Mouse (Mus musculus) limb, embryonic 15.5 days (tissue): Measurements from ENCODE around the gene Cdr2. TPM values are rescaled to one million over a fixed set of nuclear protein-coding genes. Genes with fewer than 3 reads are reported as not detected.
"Not testable (repeated sequence)": the region's sequence is repeated elsewhere in the genome, so short reads cannot be mapped to it uniquely, and the experiment has no call there.

Experiments used
- ATAC-seq: fragments of 200-750 bp; cut with Nextera tagmentation; 2 replicates; pipeline ENCODE4 v1.8.0; 2017; ENCODE audit warnings: low read depth, moderate TSS enrichment; ENCODE audit not compliant: insufficient number of reproducible peaks, low FRiP score, low TSS enrichment
- H3K27ac ChIP-seq: fragments of 300-500 bp; sonication (generic); 2 replicates; pipeline ENCODE4 v1.5.1; 2015; ENCODE audit warnings: moderate library complexity, mild to moderate bottlenecking, inconsistent platforms
- H3K27me3 ChIP-seq: fragments of 300-500 bp; sonication (generic); 2 replicates; pipeline ENCODE4 v1.6.1; 2015; ENCODE audit warnings: inconsistent platforms
- H3K36me3 ChIP-seq: fragments of 300-500 bp; sonication (generic); 2 replicates; pipeline ENCODE4 v1.6.1; 2015; ENCODE audit warnings: inconsistent platforms
- H3K4me1 ChIP-seq: fragments of 300-500 bp; sonication (generic); 2 replicates; pipeline ENCODE4 v1.6.1; 2015; ENCODE audit warnings: inconsistent platforms
- H3K4me2 ChIP-seq: fragments of 300-500 bp; sonication (generic); 2 replicates; pipeline ENCODE4 v1.6.1; 2015; ENCODE audit warnings: mild to moderate bottlenecking, inconsistent platforms
- H3K4me3 ChIP-seq: fragments of 300-500 bp; sonication (generic); 2 replicates; pipeline ENCODE4 v1.5.1; 2015; ENCODE audit warnings: mild to moderate bottlenecking, inconsistent platforms
- H3K9ac ChIP-seq: fragments of 300-500 bp; sonication (generic); 2 replicates; pipeline ENCODE4 v1.6.1; 2015; ENCODE audit warnings: inconsistent platforms
- H3K9me3 ChIP-seq: fragments of 300-500 bp; sonication (generic); 2 replicates; pipeline ENCODE4 v1.6.1; 2016; ENCODE audit warnings: inconsistent platforms
- WGBS: fragments of 180-500 bp; shearing (Covaris S2); methylation state at CpG from one replicate; pipeline ENCODE4 v1.1.7; 2015; 5-methylcytosine and 5-hydroxymethylcytosine counted together
- polyA plus RNA-seq: library from polyadenylated mRNA; unstranded; fragments of >200 nt; fragmentation: Nextera tagmentation; extraction: Ambion mirVana; gene quantifications from 2 replicates; pipeline ENCODE4 v1.2.1, GENCODE M21; 2015

Gene Cdr2
- polyA plus RNA-seq, 1 experiment from 2014 or later, result 16.2 TPM

- Histone ChIP-seq H3K9me3 (no peaks in the 10 kb centered on the region), H3K36me3 (no peaks in the 10 kb centered on the region), H3K4me2 (no peak overlapping the region), H3K4me3 (no peak overlapping the region), H3K27me3 (no peaks in the 10 kb centered on the region), H3K4me1 (peaks cover 3% of the 10 kb centered on the region; the same call in 1 of the 2 replicates), H3K27ac (no peak overlapping the region), H3K9ac (no peak overlapping the region)
- no peak for ATAC-seq
- 63% methylated on average over 3 of the region's 3 CpGs for WGBS
Observed at GRCm38 (mm10) chr7:121000065-121000822, 18.1 kb upstream of the Cdr2 start.

GRCm38 (mm10) chr7:120999021-120999530, 17.0 kb upstream of the Cdr2 start:
- Histone ChIP-seq H3K9me3 (no peaks in the 10 kb centered on the region), H3K27me3 (no peaks in the 10 kb centered on the region), H3K36me3 (no peaks in the 10 kb centered on the region), H3K4me3 (no peak overlapping the region), H3K4me2 (no peak overlapping the region), H3K4me1 (peaks cover 2% of the 10 kb centered on the region; the same call in 1 of the 2 replicates), H3K9ac (no peak overlapping the region), H3K27ac (no peak overlapping the region)
- WGBS, result 79% methylated on average over 2 of the region's 2 CpGs
- no peak for ATAC-seq

GRCm38 (mm10) chr7:120991191-120991590, 9.1 kb upstream of the Cdr2 start:
- Histone ChIP-seq H3K27ac (no peak overlapping the region), H3K4me1 (no peaks in the 10 kb centered on the region), H3K27me3 (no peaks in the 10 kb centered on the region), H3K9me3 (no peaks in the 10 kb centered on the region), H3K4me2 (no peak overlapping the region), H3K36me3 (no peaks in the 10 kb centered on the region), H3K4me3 (no peak overlapping the region), H3K9ac (no peak overlapping the region)
- ATAC-seq, result no peak
- 81% methylated on average over 8 of the region's 8 CpGs for WGBS

- Histone ChIP-seq H3K27ac (peak overlapping the region; percentile 82), H3K9ac (peak overlapping the region; percentile 56)
Observed at GRCm38 (mm10) chr7:120982968-120983367, 856 bp upstream of the Cdr2 start.

DNA sequence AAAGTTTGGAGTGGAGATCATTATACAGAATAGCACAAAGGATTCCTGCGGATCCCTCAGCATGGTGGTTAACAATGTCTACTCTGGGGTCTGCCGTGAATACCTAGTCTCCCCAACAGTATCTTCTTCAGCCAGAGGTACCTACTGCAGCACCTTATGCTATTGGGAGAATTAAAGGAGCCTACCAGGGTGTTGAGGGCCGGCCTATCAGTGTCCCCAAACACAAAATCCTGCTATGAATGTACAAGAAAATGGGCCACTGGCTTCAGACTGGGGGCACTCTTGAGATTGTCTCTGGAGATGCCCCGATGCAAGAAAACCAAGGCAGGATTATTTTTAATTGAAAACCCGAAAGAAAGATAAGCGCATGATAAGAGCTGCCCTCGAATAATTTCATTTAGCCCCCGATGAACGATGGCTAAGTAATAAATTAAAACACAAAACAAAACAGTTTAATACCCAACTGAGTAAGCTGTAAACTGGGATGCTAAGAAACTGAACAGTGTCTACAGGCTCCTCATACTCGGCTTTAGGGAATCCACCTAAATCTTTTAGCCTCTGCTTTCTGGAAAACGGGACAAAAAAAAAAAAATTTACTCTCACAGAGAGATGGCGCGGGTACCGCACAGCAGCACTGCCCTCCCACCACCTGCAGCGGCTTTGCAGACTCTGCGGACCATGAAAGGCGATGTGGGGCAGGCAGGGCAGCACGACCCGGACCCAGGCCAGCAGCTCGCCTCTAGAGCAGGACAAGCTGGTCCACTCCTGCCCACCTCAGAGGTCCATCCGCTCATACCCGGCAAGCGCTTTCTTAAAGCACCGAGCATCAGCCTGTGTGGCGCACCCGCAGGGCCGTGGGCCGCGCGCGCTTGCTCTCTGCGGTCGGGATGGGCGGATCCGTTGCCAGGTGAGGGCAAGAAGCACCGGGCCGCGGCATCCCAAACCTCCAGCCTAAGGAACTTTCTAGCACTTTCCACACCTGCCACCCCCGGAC, 884 bp downstream of the Cdr2 start:
- peak overlapping the region; percentile 80 for H3K4me2 ChIP-seq
- no peaks in the 10 kb centered on the region for H3K9me3 ChIP-seq
- no peaks in the 10 kb centered on the region for H3K36me3 ChIP-seq
- peak overlapping the region; percentile 81; the same call in 1 of the 2 replicates for H3K27ac ChIP-seq
- H3K27me3 ChIP-seq, result no peaks in the 10 kb centered on the region
- 5% methylated on average over 39 of the region's 39 CpGs for WGBS
- peak overlapping the region; percentile 97 for H3K4me3 ChIP-seq
- peak overlapping the region; percentile 76 for H3K9ac ChIP-seq
- ATAC-seq, result peak; percentile 43
- H3K4me1 ChIP-seq, result peaks cover 13% of the 10 kb centered on the region

More at GRCm38 (mm10) chr7:120982968-120983367, 856 bp upstream of the Cdr2 start:
- H3K4me1 ChIP-seq, result peaks cover 9% of the 10 kb centered on the region
- no peaks in the 10 kb centered on the region for H3K9me3 ChIP-seq
- WGBS, result 3% methylated on average over 7 of the region's 7 CpGs
- H3K36me3 ChIP-seq, result no peaks in the 10 kb centered on the region
- peak overlapping the region; percentile 72 for H3K4me2 ChIP-seq
- H3K4me3 ChIP-seq, result peak overlapping the region; percentile 97
- ATAC-seq, result no peak
- H3K27me3 ChIP-seq, result no peaks in the 10 kb centered on the region

- Histone ChIP-seq H3K4me1 (peaks cover 13% of the 10 kb centered on the region), H3K36me3 (no peaks in the 10 kb centered on the region), H3K9ac (no peak overlapping the region), H3K9me3 (no peaks in the 10 kb centered on the region), H3K4me2 (0 out of 2 replicates have a peak overlapping the region, but pooled peaks have one; percentile 10), H3K27me3 (no peaks in the 10 kb centered on the region), H3K4me3 (no peak overlapping the region), H3K27ac (no peak overlapping the region)
- 84% methylated on average over 4 of the region's 4 CpGs for WGBS
- no peak for ATAC-seq
Observed at GRCm38 (mm10) chr7:120980041-120980440, 2.1 kb downstream of the Cdr2 start.

DNA sequence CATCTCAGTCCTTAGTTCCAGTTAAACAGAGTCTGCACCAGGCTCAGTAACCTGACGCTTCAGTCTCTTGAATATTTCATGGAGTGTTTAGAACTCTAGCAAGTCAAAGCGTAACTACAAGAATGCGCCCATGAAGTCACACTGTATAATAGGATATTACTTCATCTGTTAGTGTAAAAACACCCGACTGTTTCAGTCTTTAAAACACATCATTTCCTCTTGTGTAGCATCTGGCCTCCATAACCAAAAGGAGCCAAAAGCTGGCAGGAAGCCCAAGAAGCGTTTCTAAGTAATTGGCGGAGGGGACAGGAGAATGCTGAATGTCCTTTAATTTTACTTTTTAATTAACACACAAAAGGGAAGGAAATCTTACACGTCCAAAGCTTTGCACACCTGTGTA, 5.0 kb downstream of the Cdr2 start:
- peaks cover 17% of the 10 kb centered on the region for H3K4me1 ChIP-seq
- H3K36me3 ChIP-seq, result no peaks in the 10 kb centered on the region
- no peak overlapping the region for H3K4me3 ChIP-seq
- WGBS, result 25% methylated on average over 7 of the region's 7 CpGs
- H3K27ac ChIP-seq, result no peak overlapping the region
- no peaks in the 10 kb centered on the region for H3K27me3 ChIP-seq
- H3K9ac ChIP-seq, result no peak overlapping the region
- H3K9me3 ChIP-seq, result no peaks in the 10 kb centered on the region
- no peak overlapping the region for H3K4me2 ChIP-seq
- ATAC-seq, result no peak

GRCm38 (mm10) chr7:120974001-120974400, 8.1 kb downstream of the Cdr2 start:
- H3K27ac ChIP-seq, result no peak overlapping the region
- H3K27me3 ChIP-seq, result no peaks in the 10 kb centered on the region
- H3K4me2 ChIP-seq, result no peak overlapping the region
- WGBS, result 83% methylated on average over 3 of the region's 3 CpGs
- ATAC-seq, result no peak
- no peaks in the 10 kb centered on the region for H3K9me3 ChIP-seq
- H3K4me3 ChIP-seq, result no peak overlapping the region
- H3K4me1 ChIP-seq, result peaks cover 13% of the 10 kb centered on the region
- no peak overlapping the region for H3K9ac ChIP-seq
- no peaks in the 10 kb centered on the region; the same call in 1 of the 2 replicates for H3K36me3 ChIP-seq

DNA sequence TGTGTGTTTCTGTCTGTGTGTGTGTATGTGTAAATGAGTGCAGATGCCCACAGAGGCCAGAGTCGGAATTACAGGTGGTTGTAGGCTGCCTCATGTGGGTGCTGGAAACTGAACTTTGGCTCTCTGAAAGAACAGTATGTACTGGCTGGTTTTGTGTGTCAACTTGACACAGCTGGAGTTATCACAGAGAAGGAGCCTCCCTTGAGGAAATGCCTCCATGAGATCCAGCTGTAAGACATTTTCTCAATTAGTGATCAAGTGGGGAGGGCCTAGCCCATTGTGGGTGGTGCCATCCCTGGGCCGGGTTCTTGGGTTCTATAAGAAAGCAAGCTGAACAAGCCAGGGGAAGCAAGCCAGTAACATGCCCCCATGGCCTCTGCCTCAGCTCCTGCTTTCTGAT, 9.6 kb downstream of the Cdr2 start:
- ATAC-seq, H3K4me1 ChIP-seq, H3K36me3 ChIP-seq, H3K9me3 ChIP-seq, H3K27me3 ChIP-seq, H3K4me2 ChIP-seq, H3K4me3 ChIP-seq, H3K9ac ChIP-seq, H3K27ac ChIP-seq: not testable (repeated sequence)
- 62% methylated on average over 2 of the region's 2 CpGs for WGBS

DNA sequence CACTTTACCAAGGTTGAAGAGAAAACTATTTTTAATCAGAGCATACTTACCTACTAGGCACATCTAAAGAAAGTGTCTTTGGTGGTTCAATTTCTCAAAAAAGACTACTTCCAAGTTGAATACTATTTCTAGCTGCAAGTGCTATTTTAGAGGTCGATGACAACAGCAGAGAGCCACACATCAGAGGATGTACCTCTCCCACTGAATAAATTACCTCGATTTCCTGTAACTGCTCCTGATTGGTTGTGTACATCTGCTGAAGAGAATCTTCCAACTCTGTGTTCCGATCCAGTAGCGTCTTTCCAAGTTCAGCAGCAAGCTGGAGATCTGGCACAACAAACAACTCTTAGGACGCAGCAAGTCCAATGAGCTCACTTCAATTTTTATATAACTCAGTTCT, 12.0 kb downstream of the Cdr2 start:
- WGBS, result 83% methylated on average over 5 of the region's 5 CpGs
- Histone ChIP-seq H3K9ac (no peak overlapping the region), H3K27ac (no peak overlapping the region), H3K9me3 (no peaks in the 10 kb centered on the region), H3K4me1 (peaks cover 4% of the 10 kb centered on the region; the same call in 1 of the 2 replicates), H3K27me3 (no peaks in the 10 kb centered on the region), H3K4me2 (no peak overlapping the region), H3K36me3 (peaks cover 10% of the 10 kb centered on the region), H3K4me3 (no peak overlapping the region)
- ATAC-seq, result no peak

DNA sequence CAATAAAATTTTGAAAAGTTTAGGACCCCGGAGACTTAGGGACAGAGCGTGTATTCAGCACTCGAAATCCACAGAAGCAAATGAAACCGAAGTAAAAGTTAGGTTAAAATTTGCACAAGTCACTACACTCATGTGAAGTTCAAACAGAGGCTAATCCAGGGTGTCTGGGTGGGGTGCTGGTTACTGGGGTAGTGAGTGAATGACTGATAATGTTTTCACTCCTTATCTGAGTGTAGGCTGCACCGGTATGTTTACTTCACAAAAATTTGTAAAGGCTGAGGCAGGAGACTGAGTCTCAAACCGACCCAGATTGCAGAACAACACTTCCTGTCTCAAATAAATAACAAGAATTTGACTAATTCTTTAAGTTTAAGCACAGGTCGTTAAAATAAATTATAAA, 12.9 kb downstream of the Cdr2 start:
- WGBS, result 78% methylated on average over 7 of the region's 7 CpGs
- H3K36me3 ChIP-seq, result peaks cover 10% of the 10 kb centered on the region
- no peak overlapping the region for H3K9ac ChIP-seq
- H3K4me1 ChIP-seq, result no peaks in the 10 kb centered on the region
- no peak overlapping the region for H3K27ac ChIP-seq
- no peak for ATAC-seq
- no peak overlapping the region for H3K4me3 ChIP-seq
- H3K9me3 ChIP-seq, result no peaks in the 10 kb centered on the region
- no peak overlapping the region for H3K4me2 ChIP-seq
- H3K27me3 ChIP-seq, result no peaks in the 10 kb centered on the region
